Mouse (Mus musculus): ENCODE data around the gene Ube2o. TPM values are rescaled to one million over a fixed set of nuclear protein-coding genes. Genes with fewer than 3 reads are reported as not detected.
"Not testable (repeated sequence)": the region's sequence is repeated elsewhere in the genome, so short reads cannot be mapped to it uniquely, and the experiment has no call there.

Gene Ube2o
- polyA plus RNA-seq, 1 experiment from 2014 or later = 14.0 TPM

GRCm38 (mm10) chr11:116498596-116498995 is 82.7 kb downstream of the Ube2o start:
- H3K4me1 ChIP-seq = peaks cover 15% of the 10 kb centered on the region; the same call in 1 of the 2 replicates
- no peak overlapping the region for H3K27ac ChIP-seq
- no peak overlapping the region for H3K9ac ChIP-seq
- no peak for ATAC-seq (ENCODE audit: insufficient read depth, low FRiP score, low read depth)
- H3K4me3 ChIP-seq (replicated peaks) = peak overlapping the region; percentile 21
- no peaks in the 10 kb centered on the region for H3K9me3 ChIP-seq
- WGBS = 28% methylated on average over 34 of the region's 34 CpGs
- H3K36me3 ChIP-seq = no peaks in the 10 kb centered on the region
- H3K4me2 ChIP-seq = peak overlapping the region; percentile 50
- no peaks in the 10 kb centered on the region for H3K27me3 ChIP-seq (replicated peaks)

GRCm38 (mm10) chr11:116497313-116497712 is 83.9 kb downstream of the Ube2o start:
- WGBS = 79% methylated on average over 4 of the region's 4 CpGs
- H3K4me1 ChIP-seq = peaks cover 15% of the 10 kb centered on the region; the same call in 1 of the 2 replicates

GRCm38 (mm10) chr11:116494474-116495174 is 86.6 kb downstream of the Ube2o start:
- Histone ChIP-seq H3K27ac (peak overlapping the region; percentile 93), H3K9ac (no peak overlapping the region), H3K4me3 (replicated peaks) (0 out of 2 replicates have a peak overlapping the region, but pooled peaks have one; percentile 4), H3K36me3 (no peaks in the 10 kb centered on the region), H3K4me1 (peaks cover 24% of the 10 kb centered on the region), H3K4me2 (0 out of 2 replicates have a peak overlapping the region, but pooled peaks have one; percentile 8), H3K9me3 (no peaks in the 10 kb centered on the region), H3K27me3 (replicated peaks) (no peaks in the 10 kb centered on the region)
- ATAC-seq (ENCODE audit: insufficient read depth, low FRiP score, low read depth) = peak; percentile 51
- 25% methylated on average over 13 of the region's 13 CpGs for WGBS

More at GRCm38 (mm10) chr11:116497313-116497712, 83.9 kb downstream of the Ube2o start:
- no peak overlapping the region for H3K27ac ChIP-seq
- H3K36me3 ChIP-seq = no peaks in the 10 kb centered on the region
- no peak overlapping the region for H3K9ac ChIP-seq
- H3K9me3 ChIP-seq = no peaks in the 10 kb centered on the region
- H3K27me3 ChIP-seq (replicated peaks) = no peaks in the 10 kb centered on the region
- ATAC-seq (ENCODE audit: insufficient read depth, low FRiP score, low read depth) = no peak
- H3K4me2 ChIP-seq = no peak overlapping the region
- H3K4me3 ChIP-seq (replicated peaks) = no peak overlapping the region

GRCm38 (mm10) chr11:116493795-116494252 is 87.4 kb downstream of the Ube2o start, which contains the start of gene Prpsap1:
Gene Prpsap1 (minus strand): TSS chr11:116494202.
- Histone ChIP-seq H3K9me3 (no peaks in the 10 kb centered on the region), H3K4me1 (peaks cover 26% of the 10 kb centered on the region), H3K4me2 (peak within 1 kb of the TSS; percentile 19), H3K9ac (no peak within 1 kb of the TSS), H3K27ac (peak within 1 kb of the TSS; percentile 93), H3K27me3 (replicated peaks) (no peaks in the 10 kb centered on the region), H3K4me3 (replicated peaks) (0 out of 2 replicates have a peak within 1 kb of the TSS, but pooled peaks have one; percentile 4), H3K36me3 (no peaks in the 10 kb centered on the region)
- WGBS = 23% methylated on average over 4 of the region's 4 CpGs
- no peak for ATAC-seq (ENCODE audit: insufficient read depth, low FRiP score, low read depth)

GRCm38 (mm10) chr11:116493191-116493590 is 88.1 kb downstream of the Ube2o start:
- Histone ChIP-seq H3K27me3 (replicated peaks) (no peaks in the 10 kb centered on the region), H3K4me1 (peaks cover 26% of the 10 kb centered on the region), H3K9me3 (no peaks in the 10 kb centered on the region), H3K36me3 (no peaks in the 10 kb centered on the region), H3K4me2 (peak overlapping the region; percentile 19; the same call in 1 of the 2 replicates), H3K4me3 (replicated peaks) (no peak overlapping the region), H3K27ac (peak overlapping the region; percentile 93; the same call in 1 of the 2 replicates), H3K9ac (no peak overlapping the region)
- no peak for ATAC-seq (ENCODE audit: insufficient read depth, low FRiP score, low read depth)
- WGBS = 57% methylated on average over 5 of the region's 5 CpGs

GRCm38 (mm10) chr11:116492507-116492906 is 88.7 kb downstream of the Ube2o start:
- peaks cover 26% of the 10 kb centered on the region for H3K4me1 ChIP-seq
- not testable (repeated sequence) for ATAC-seq (ENCODE audit: insufficient read depth, low FRiP score, low read depth); H3K9ac ChIP-seq; H3K4me2 ChIP-seq; H3K4me3 ChIP-seq (replicated peaks); H3K27ac ChIP-seq; H3K27me3 ChIP-seq (replicated peaks); H3K9me3 ChIP-seq; H3K36me3 ChIP-seq
- WGBS = 69% methylated on average over 1 of the region's 1 CpGs

- Histone ChIP-seq H3K4me3 (replicated peaks) (no peak overlapping the region), H3K27me3 (replicated peaks) (no peaks in the 10 kb centered on the region), H3K27ac (peak overlapping the region; percentile 93), H3K36me3 (0 out of 2 replicates have a peak, but pooled peaks cover 3% of the 10 kb centered on the region), H3K4me2 (peak overlapping the region; percentile 61), H3K9ac (no peak overlapping the region), H3K9me3 (no peaks in the 10 kb centered on the region), H3K4me1 (peaks cover 26% of the 10 kb centered on the region)
- 60% methylated on average over 6 of the region's 6 CpGs for WGBS
- no peak for ATAC-seq (ENCODE audit: insufficient read depth, low FRiP score, low read depth)
These were observed 89.9 kb downstream of the Ube2o start for GRCm38 (mm10) chr11:116491338-116491737.

GRCm38 (mm10) chr11:116490232-116491107 is 90.8 kb downstream of the Ube2o start:
- ATAC-seq (ENCODE audit: insufficient read depth, low FRiP score, low read depth) = peak; percentile 84
- Histone ChIP-seq H3K4me1 (peaks cover 26% of the 10 kb centered on the region), H3K27me3 (replicated peaks) (no peaks in the 10 kb centered on the region), H3K4me2 (peak overlapping the region; percentile 61), H3K27ac (peak overlapping the region; percentile 93), H3K4me3 (replicated peaks) (peak overlapping the region; percentile 93), H3K9me3 (no peaks in the 10 kb centered on the region), H3K9ac (peak overlapping the region; percentile 77), H3K36me3 (peaks cover 11% of the 10 kb centered on the region; the same call in 1 of the 2 replicates)
- under 1% methylated on average over 62 of the region's 62 CpGs for WGBS

GRCm38 (mm10) chr11:116489771-116490231 is 91.4 kb downstream of the Ube2o start:
- H3K9ac ChIP-seq = peak overlapping the region; percentile 77
- peak; percentile 20 for ATAC-seq (ENCODE audit: insufficient read depth, low FRiP score, low read depth)
- H3K4me3 ChIP-seq (replicated peaks) = peak overlapping the region; percentile 93
- WGBS = under 1% methylated on average over 39 of the region's 39 CpGs
- peaks cover 20% of the 10 kb centered on the region for H3K4me1 ChIP-seq
- H3K27ac ChIP-seq = peak overlapping the region; percentile 93
- peaks cover 18% of the 10 kb centered on the region; the same call in 1 of the 2 replicates for H3K36me3 ChIP-seq
- no peaks in the 10 kb centered on the region for H3K9me3 ChIP-seq
- H3K27me3 ChIP-seq (replicated peaks) = no peaks in the 10 kb centered on the region
- peak overlapping the region; percentile 61 for H3K4me2 ChIP-seq

- Histone ChIP-seq H3K27me3 (replicated peaks) (no peaks in the 10 kb centered on the region), H3K4me1 (peaks cover 12% of the 10 kb centered on the region), H3K27ac (peak overlapping the region; percentile 93; the same call in 1 of the 2 replicates), H3K9me3 (no peaks in the 10 kb centered on the region), H3K36me3 (peaks cover 24% of the 10 kb centered on the region; the same call in 1 of the 2 replicates), H3K4me3 (replicated peaks) (peak overlapping the region; percentile 93), H3K4me2 (peak overlapping the region; percentile 61), H3K9ac (peak overlapping the region; percentile 77; the same call in 1 of the 2 replicates)
- WGBS = 68% methylated on average over 14 of the region's 14 CpGs
- no peak for ATAC-seq (ENCODE audit: insufficient read depth, low FRiP score, low read depth)
These were observed 92.4 kb downstream of the Ube2o start for GRCm38 (mm10) chr11:116488693-116489375.

- Histone ChIP-seq H3K9me3 (no peaks in the 10 kb centered on the region), H3K27ac (no peak overlapping the region), H3K9ac (no peak overlapping the region), H3K4me1 (peaks cover 12% of the 10 kb centered on the region), H3K4me2 (no peak overlapping the region), H3K36me3 (peaks cover 27% of the 10 kb centered on the region; the same call in 1 of the 2 replicates), H3K27me3 (replicated peaks) (no peaks in the 10 kb centered on the region), H3K4me3 (replicated peaks) (no peak overlapping the region)
- no peak for ATAC-seq (ENCODE audit: insufficient read depth, low FRiP score, low read depth)
These were observed 93.0 kb downstream of the Ube2o start for GRCm38 (mm10) chr11:116488207-116488606.
